Mouse (Mus musculus) lung, postnatal 0 days (tissue): ENCODE measurements around the gene Rilpl1.

Source experiments
- CTCF ChIP-seq: IDR thresholded peaks from 2 replicates; pipeline ENCODE4 v1.5.1; 2016; ENCODE audit warnings: antibody characterized with exemption, mild to moderate bottlenecking
- EP300 ChIP-seq: IDR thresholded peaks from 2 replicates; pipeline ENCODE4 v1.6.1; 2016; ENCODE audit warnings: antibody characterized with exemption, mild to moderate bottlenecking, control low read depth

- no peak for TF ChIP-seq CTCF
- no peak for TF ChIP-seq EP300
These were observed 68.7 kb downstream of the Rilpl1 start for GRCm38 (mm10) chr5:124462297-124463025.
